Mouse (Mus musculus) ES-Bruce4 (cell line): ENCODE results near the gene Apbb2.

Experiments
- EP300 ChIP-seq: IDR thresholded peaks from 2 replicates; pipeline ENCODE4 v1.6.1; 2011; ENCODE audit warnings: low read depth, low read length; ENCODE audit not compliant: insufficient read depth
- POLR2A ChIP-seq: IDR thresholded peaks from one replicate; pipeline ENCODE4 v1.8.1; 2011; ENCODE audit warnings: low read length; ENCODE audit not compliant: insufficient read depth

GRCm38 (mm10) chr5:66604423-66604822 is 14.2 kb downstream of the Apbb2 start:
- TF ChIP-seq EP300 (no peak), POLR2A (no peak)
